Mouse (Mus musculus): Measurements from ENCODE around the gene Atg13. TPM values are rescaled to one million over a fixed set of nuclear protein-coding genes. Genes with fewer than 3 reads are reported as not detected.

Atg13 gene
- polyA plus RNA-seq, 1 experiment from 2014 or later = 34.0 TPM

GRCm38 (mm10) chr2:91683919-91684318, 26.5 kb downstream of the Atg13 start:
- Histone ChIP-seq H3K36me3 (peaks cover 53% of the 10 kb centered on the region), H3K27ac (replicated peaks) (no peak overlapping the region), H3K4me2 (no peak overlapping the region), H3K4me3 (no peak overlapping the region), H3K27me3 (no peaks in the 10 kb centered on the region), H3K4me1 (replicated peaks) (no peaks in the 10 kb centered on the region), H3K9ac (no peak overlapping the region), H3K9me3 (no peaks in the 10 kb centered on the region)
- WGBS = 81% methylated on average over 8 of the region's 8 CpGs
- no peak for ATAC-seq (ENCODE audit: low FRiP score, low read depth)

- H3K4me1 ChIP-seq (replicated peaks) = no peaks in the 10 kb centered on the region
- H3K9ac ChIP-seq = no peak overlapping the region
- no peaks in the 10 kb centered on the region for H3K27me3 ChIP-seq
- H3K4me2 ChIP-seq = no peak overlapping the region
- no peak overlapping the region for H3K4me3 ChIP-seq
- 62% methylated on average over 4 of the region's 4 CpGs for WGBS
- H3K36me3 ChIP-seq = peaks cover 61% of the 10 kb centered on the region
- H3K27ac ChIP-seq (replicated peaks) = no peak overlapping the region
- no peaks in the 10 kb centered on the region for H3K9me3 ChIP-seq
- no peak for ATAC-seq (ENCODE audit: low FRiP score, low read depth)
These were observed 27.5 kb downstream of the Atg13 start for GRCm38 (mm10) chr2:91682850-91683249.

- Histone ChIP-seq H3K9me3 (no peaks in the 10 kb centered on the region), H3K27me3 (no peaks in the 10 kb centered on the region), H3K9ac (no peak overlapping the region), H3K4me2 (no peak overlapping the region), H3K36me3 (peaks cover 72% of the 10 kb centered on the region), H3K4me3 (no peak overlapping the region), H3K27ac (replicated peaks) (no peak overlapping the region), H3K4me1 (replicated peaks) (no peaks in the 10 kb centered on the region)
- ATAC-seq (ENCODE audit: low FRiP score, low read depth) = no peak
These were observed 33.4 kb downstream of the Atg13 start for GRCm38 (mm10) chr2:91676961-91677360.

GRCm38 (mm10) chr2:91676420-91676819, 34.0 kb downstream of the Atg13 start:
- ATAC-seq (ENCODE audit: low FRiP score, low read depth) = no peak
- Histone ChIP-seq H3K27me3 (no peaks in the 10 kb centered on the region), H3K4me3 (no peak overlapping the region), H3K4me2 (no peak overlapping the region), H3K9me3 (no peaks in the 10 kb centered on the region), H3K36me3 (peaks cover 75% of the 10 kb centered on the region), H3K27ac (replicated peaks) (no peak overlapping the region), H3K9ac (no peak overlapping the region), H3K4me1 (replicated peaks) (no peaks in the 10 kb centered on the region)
- 93% methylated on average over 2 of the region's 2 CpGs for WGBS

- Histone ChIP-seq H3K9me3 (no peaks in the 10 kb centered on the region), H3K4me1 (replicated peaks) (no peaks in the 10 kb centered on the region), H3K27ac (replicated peaks) (no peak overlapping the region), H3K36me3 (peaks cover 79% of the 10 kb centered on the region), H3K4me2 (no peak overlapping the region), H3K27me3 (no peaks in the 10 kb centered on the region), H3K4me3 (no peak overlapping the region), H3K9ac (no peak overlapping the region)
- no peak for ATAC-seq (ENCODE audit: low FRiP score, low read depth)
- 85% methylated on average over 5 of the region's 5 CpGs for WGBS
These were observed 35.5 kb downstream of the Atg13 start for GRCm38 (mm10) chr2:91674895-91675294.

- no peak for ATAC-seq (ENCODE audit: low FRiP score, low read depth)
- WGBS = 84% methylated on average over 2 of the region's 2 CpGs
- H3K36me3 ChIP-seq = peaks cover 81% of the 10 kb centered on the region
These were observed 36.8 kb downstream of the Atg13 start for GRCm38 (mm10) chr2:91673587-91673986.

GRCm38 (mm10) chr2:91670038-91670437, 40.3 kb downstream of the Atg13 start:
- Histone ChIP-seq H3K4me3 (no peak overlapping the region), H3K4me1 (replicated peaks) (no peaks in the 10 kb centered on the region), H3K9ac (no peak overlapping the region), H3K9me3 (no peaks in the 10 kb centered on the region), H3K27ac (replicated peaks) (no peak overlapping the region), H3K27me3 (no peaks in the 10 kb centered on the region), H3K36me3 (peaks cover 82% of the 10 kb centered on the region), H3K4me2 (no peak overlapping the region)
- WGBS = 90% methylated on average over 6 of the region's 6 CpGs
- no peak for ATAC-seq (ENCODE audit: low FRiP score, low read depth)

More at GRCm38 (mm10) chr2:91673587-91673986, 36.8 kb downstream of the Atg13 start:
- no peak overlapping the region for H3K4me3 ChIP-seq
- no peaks in the 10 kb centered on the region for H3K27me3 ChIP-seq
- H3K9ac ChIP-seq = no peak overlapping the region
- no peak overlapping the region for H3K27ac ChIP-seq (replicated peaks)
- no peaks in the 10 kb centered on the region for H3K9me3 ChIP-seq
- no peaks in the 10 kb centered on the region for H3K4me1 ChIP-seq (replicated peaks)
- H3K4me2 ChIP-seq = no peak overlapping the region

- no peak for ATAC-seq (ENCODE audit: low FRiP score, low read depth)
- H3K4me3 ChIP-seq = no peak overlapping the region
- H3K36me3 ChIP-seq = peaks cover 85% of the 10 kb centered on the region
- H3K27ac ChIP-seq (replicated peaks) = no peak overlapping the region
- H3K27me3 ChIP-seq = no peaks in the 10 kb centered on the region
- no peak overlapping the region for H3K4me2 ChIP-seq
- 92% methylated on average over 8 of the region's 8 CpGs for WGBS
- no peak overlapping the region for H3K9ac ChIP-seq
- H3K4me1 ChIP-seq (replicated peaks) = no peaks in the 10 kb centered on the region
- H3K9me3 ChIP-seq = no peaks in the 10 kb centered on the region
These were observed 41.0 kb downstream of the Atg13 start for GRCm38 (mm10) chr2:91669326-91669725.

GRCm38 (mm10) chr2:91667747-91668146, 42.6 kb downstream of the Atg13 start:
- no peak for ATAC-seq (ENCODE audit: low FRiP score, low read depth)
- WGBS = 88% methylated on average over 2 of the region's 2 CpGs
- Histone ChIP-seq H3K27ac (replicated peaks) (no peak overlapping the region), H3K4me1 (replicated peaks) (no peaks in the 10 kb centered on the region), H3K27me3 (no peaks in the 10 kb centered on the region), H3K4me2 (no peak overlapping the region), H3K4me3 (no peak overlapping the region), H3K36me3 (peaks cover 87% of the 10 kb centered on the region), H3K9me3 (no peaks in the 10 kb centered on the region), H3K9ac (no peak overlapping the region)

- ATAC-seq (ENCODE audit: low FRiP score, low read depth) = no peak
- no peaks in the 10 kb centered on the region for H3K9me3 ChIP-seq
- no peaks in the 10 kb centered on the region for H3K4me1 ChIP-seq (replicated peaks)
- WGBS = 94% methylated on average over 6 of the region's 6 CpGs
- no peak overlapping the region for H3K27ac ChIP-seq (replicated peaks)
- H3K4me3 ChIP-seq = no peak overlapping the region
- H3K9ac ChIP-seq = no peak overlapping the region
- H3K36me3 ChIP-seq = peaks cover 88% of the 10 kb centered on the region
- H3K27me3 ChIP-seq = no peaks in the 10 kb centered on the region
- H3K4me2 ChIP-seq = no peak overlapping the region
These were observed 43.9 kb downstream of the Atg13 start for GRCm38 (mm10) chr2:91666386-91666910.

- no peak for ATAC-seq (ENCODE audit: low FRiP score, low read depth)
These were observed 45.6 kb downstream of the Atg13 start for GRCm38 (mm10) chr2:91664780-91665179.

GRCm38 (mm10) chr2:91660981-91661380, 49.4 kb downstream of the Atg13 start:
- Histone ChIP-seq H3K9ac (no peak overlapping the region), H3K9me3 (no peaks in the 10 kb centered on the region), H3K27me3 (no peaks in the 10 kb centered on the region), H3K27ac (replicated peaks) (no peak overlapping the region), H3K4me1 (replicated peaks) (no peaks in the 10 kb centered on the region), H3K36me3 (peaks cover 86% of the 10 kb centered on the region), H3K4me2 (no peak overlapping the region), H3K4me3 (no peak overlapping the region)
- whole genome bisulfite sequencing = 92% methylated on average over 6 of the region's 6 CpGs
- no peak for ATAC-seq (ENCODE audit: low FRiP score, low read depth)

More at GRCm38 (mm10) chr2:91664780-91665179, 45.6 kb downstream of the Atg13 start:
- no peak overlapping the region for H3K27ac ChIP-seq (replicated peaks)
- H3K4me3 ChIP-seq = no peak overlapping the region
- H3K27me3 ChIP-seq = no peaks in the 10 kb centered on the region
- peaks cover 89% of the 10 kb centered on the region for H3K36me3 ChIP-seq
- no peaks in the 10 kb centered on the region for H3K9me3 ChIP-seq
- H3K4me2 ChIP-seq = no peak overlapping the region
- no peaks in the 10 kb centered on the region for H3K4me1 ChIP-seq (replicated peaks)
- no peak overlapping the region for H3K9ac ChIP-seq

- H3K36me3 ChIP-seq = peaks cover 89% of the 10 kb centered on the region
- no peak overlapping the region for H3K27ac ChIP-seq (replicated peaks)
- no peaks in the 10 kb centered on the region for H3K9me3 ChIP-seq
- no peak for ATAC-seq (ENCODE audit: low FRiP score, low read depth)
- no peak overlapping the region for H3K4me2 ChIP-seq
- H3K4me3 ChIP-seq = no peak overlapping the region
- 96% methylated on average over 8 of the region's 8 CpGs for WGBS
- no peak overlapping the region for H3K9ac ChIP-seq
- H3K27me3 ChIP-seq = no peaks in the 10 kb centered on the region
- no peaks in the 10 kb centered on the region for H3K4me1 ChIP-seq (replicated peaks)
These were observed 50.7 kb downstream of the Atg13 start for GRCm38 (mm10) chr2:91659657-91660056.

Data from hindbrain, embryonic 15.5 days (tissue).